Mouse (Mus musculus) midbrain, postnatal 0 days (tissue): Measurements from ENCODE around the gene Psors1c2. TPM values are rescaled to one million over a fixed set of nuclear protein-coding genes. Genes with fewer than 3 reads are reported as not detected.

Experiments used
- ATAC-seq: fragments of 200-750 bp; cut with Nextera tagmentation; 2 replicates; pipeline ENCODE4 v1.8.0; 2017; ENCODE audit warnings: moderate number of reproducible peaks, mild to moderate bottlenecking, moderate TSS enrichment, moderate library complexity; ENCODE audit not compliant: low FRiP score
- DNase-seq: peaks from one replicate; pipeline ENCODE4 v3.0.0-alpha.2; 2015; ENCODE audit warnings: low spot score
- H3K27ac ChIP-seq: fragments of 300-500 bp; sonication (generic); 2 replicates; pipeline ENCODE4 v1.5.1; 2014; ENCODE audit warnings: low read depth, mild to moderate bottlenecking, low read length, mixed read lengths
- H3K27me3 ChIP-seq: fragments of 300-500 bp; sonication (generic); 2 replicates; pipeline ENCODE4 v1.6.1; 2014; ENCODE audit warnings: low read length, control low read depth, mixed read lengths; ENCODE audit not compliant: insufficient read depth
- H3K36me3 ChIP-seq: fragments of 300-500 bp; sonication (generic); 2 replicates; pipeline ENCODE4 v1.6.1; 2014; ENCODE audit warnings: low read length, control low read depth, mixed read lengths; ENCODE audit not compliant: insufficient read depth
- H3K4me1 ChIP-seq: fragments of 300-500 bp; sonication (generic); 2 replicates; pipeline ENCODE4 v1.6.1; 2014; ENCODE audit warnings: mild to moderate bottlenecking, control low read depth, antibody characterized with exemption, low read length, mixed read lengths; ENCODE audit not compliant: insufficient read depth
- H3K4me2 ChIP-seq: fragments of 300-500 bp; sonication (generic); 2 replicates; pipeline ENCODE4 v1.6.1; 2014; ENCODE audit warnings: low read depth, mild to moderate bottlenecking, low read length, mixed read lengths; ENCODE audit not compliant: poor library complexity, severe bottlenecking
- H3K4me3 ChIP-seq: fragments of 300-500 bp; sonication (generic); 2 replicates; pipeline ENCODE4 v1.5.1; 2014; ENCODE audit warnings: low read depth, mild to moderate bottlenecking, low read length, moderate library complexity
- H3K9ac ChIP-seq: fragments of 300-500 bp; sonication (generic); replicated peaks from 2 replicates; pipeline ENCODE4 v1.6.1; 2014; ENCODE audit warnings: mild to moderate bottlenecking, low read length, moderate library complexity, mixed read lengths; ENCODE audit not compliant: poor library complexity, severe bottlenecking
- H3K9me3 ChIP-seq: fragments of 300-500 bp; sonication (generic); 2 replicates; pipeline ENCODE4 v1.6.1; 2016; ENCODE audit warnings: low read length, control low read depth
- CTCF ChIP-seq: IDR thresholded peaks from 2 replicates; pipeline ENCODE4 v1.5.1; 2016; ENCODE audit warnings: antibody characterized with exemption, mild to moderate bottlenecking
- WGBS: fragments of 180-500 bp; shearing (Covaris S2); extraction: QIAGEN DNeasy Blood & Tissue Kit; methylation state at CpG from one replicate; pipeline ENCODE4 v1.1.7; 2014; 5-methylcytosine and 5-hydroxymethylcytosine counted together
- polyA plus RNA-seq: library from polyadenylated mRNA; unstranded; fragments of >200 nt; fragmentation: Nextera tagmentation; extraction: Ambion mirVana; gene quantifications from 2 replicates; pipeline ENCODE4 v1.2.1, GENCODE M21; 2015
- total RNA-seq: library from RNA; depleted of rRNA; stranded (reverse); fragments of >200 nt; gene quantifications from 2 replicates; pipeline ENCODE4 v1.2.3, GENCODE M21; 2014; rRNA removed

Gene Psors1c2
- total RNA-seq (not detected in 2 replicates), polyA plus RNA-seq (0.43 TPM in 1 of 2 replicates, not detected in the other)

DNA sequence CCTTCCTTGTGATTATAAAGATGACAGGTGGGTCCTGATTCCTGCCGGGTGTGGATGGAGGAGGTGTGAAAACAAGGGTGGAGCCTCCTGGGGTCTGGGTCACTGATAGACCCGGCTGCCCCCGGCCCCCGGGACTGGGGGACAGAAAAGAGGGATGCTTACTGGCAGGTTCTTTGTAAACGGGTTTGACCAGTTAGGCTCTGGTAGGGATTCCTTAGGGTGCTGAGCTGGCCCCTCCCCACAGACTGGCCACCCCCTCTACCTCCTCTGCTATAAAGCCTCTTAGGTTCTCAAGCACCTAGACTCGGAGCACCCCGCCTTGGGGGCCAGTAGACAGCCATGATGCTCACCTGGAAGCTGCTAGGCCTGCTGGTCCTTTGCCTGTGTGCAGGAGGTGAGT, at the start of gene Psors1c2:
Psors1c2 (plus strand) TSS at position 301 of the 400 bp plus-strand sequence.
- no peaks in the 10 kb centered on the region for H3K9me3 ChIP-seq
- H3K36me3 ChIP-seq: no peaks in the 10 kb centered on the region
- TF ChIP-seq CTCF: no peak
- no peaks in the 10 kb centered on the region for H3K27me3 ChIP-seq
- 51% methylated on average over 7 of the region's 7 CpGs for WGBS
- ATAC-seq: no peak
- H3K4me2 ChIP-seq: no peak within 1 kb of the TSS
- no peaks in the 10 kb centered on the region; the same call in 1 of the 2 replicates for H3K4me1 ChIP-seq
- no peak for DNase-seq
- H3K9ac ChIP-seq: no peak within 1 kb of the TSS
- no peak within 1 kb of the TSS for H3K27ac ChIP-seq
- no peak within 1 kb of the TSS for H3K4me3 ChIP-seq

DNA sequence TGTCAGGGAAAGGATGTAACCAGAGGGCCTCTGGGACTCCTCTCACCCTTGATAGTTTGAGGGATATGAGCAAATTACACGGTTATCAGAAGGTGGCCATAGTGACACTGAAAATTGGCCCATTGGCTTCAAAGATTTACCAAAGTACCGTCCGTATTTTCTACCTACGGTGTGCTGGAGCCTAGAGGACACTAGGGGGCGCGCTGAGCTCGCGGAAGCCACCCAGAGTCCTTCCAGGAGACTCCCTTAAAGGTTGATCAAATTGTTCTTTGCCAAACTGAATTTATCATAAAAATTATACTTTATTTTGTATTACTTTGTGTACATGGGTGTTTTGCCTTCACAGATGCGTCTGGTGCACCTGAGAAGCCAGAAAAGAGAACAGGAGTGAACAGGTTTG, 48.9 kb upstream of the Psors1c2 start:
- peak; percentile 87 for TF ChIP-seq CTCF
- ATAC-seq (no peak), DNase-seq (peak; percentile 63)
- Histone ChIP-seq H3K27me3 (no peaks in the 10 kb centered on the region), H3K36me3 (no peaks in the 10 kb centered on the region), H3K4me3 (no peak overlapping the region), H3K4me2 (no peak overlapping the region), H3K9me3 (no peaks in the 10 kb centered on the region), H3K4me1 (no peaks in the 10 kb centered on the region), H3K27ac (no peak overlapping the region), H3K9ac (no peak overlapping the region)
- WGBS: under 1% methylated on average over 9 of the region's 9 CpGs

DNA sequence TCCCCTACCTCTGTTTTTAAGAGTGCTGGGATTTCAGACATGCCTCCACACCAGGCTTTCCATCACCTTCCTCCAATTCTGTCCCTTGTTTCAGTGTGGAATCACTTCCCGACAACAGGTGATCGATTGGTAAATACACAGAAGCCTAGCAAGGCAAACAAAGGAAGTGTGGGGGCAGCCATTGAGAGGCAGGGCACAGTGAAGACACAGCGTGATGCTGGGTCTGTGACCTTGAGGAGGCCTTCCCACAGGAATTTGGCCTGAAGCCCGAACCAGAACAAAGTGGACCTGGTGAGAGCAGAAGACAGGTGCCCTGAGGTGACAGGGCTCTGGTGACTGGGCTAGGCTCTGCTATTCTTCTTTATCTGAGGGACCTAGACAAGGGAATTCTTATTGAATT, 47.3 kb upstream of the Psors1c2 start:
- Histone ChIP-seq H3K4me2 (no peak overlapping the region), H3K4me3 (no peak overlapping the region), H3K27me3 (no peaks in the 10 kb centered on the region), H3K4me1 (no peaks in the 10 kb centered on the region), H3K9me3 (no peaks in the 10 kb centered on the region), H3K27ac (no peak overlapping the region), H3K9ac (no peak overlapping the region), H3K36me3 (no peaks in the 10 kb centered on the region)
- ATAC-seq: no peak
- WGBS: 35% methylated on average over 4 of the region's 4 CpGs
- no peak for DNase-seq
- no peak for TF ChIP-seq CTCF

DNA sequence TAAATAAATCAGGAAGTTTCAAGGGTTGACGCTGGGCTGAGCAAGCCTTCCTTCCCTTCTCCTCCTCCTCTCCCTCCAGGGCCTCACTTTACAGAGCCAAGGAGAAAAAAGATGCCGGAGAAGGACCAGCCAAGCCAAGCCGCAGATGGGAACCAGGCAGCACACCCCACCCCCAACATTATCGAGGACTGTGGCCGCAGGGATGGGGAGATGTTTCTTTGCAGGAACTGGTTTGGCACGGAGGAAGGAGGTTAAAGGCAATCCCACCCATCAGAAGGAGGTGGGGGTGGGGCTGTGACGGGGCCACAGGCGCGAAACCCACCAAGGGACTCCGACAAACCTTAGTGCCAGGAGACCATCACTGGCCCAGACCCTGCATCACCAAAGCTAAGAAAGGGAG, 46.3 kb upstream of the Psors1c2 start:
- Histone ChIP-seq H3K27me3 (no peaks in the 10 kb centered on the region), H3K36me3 (no peaks in the 10 kb centered on the region), H3K4me2 (no peak overlapping the region), H3K9ac (no peak overlapping the region), H3K27ac (no peak overlapping the region), H3K9me3 (no peaks in the 10 kb centered on the region), H3K4me3 (no peak overlapping the region), H3K4me1 (no peaks in the 10 kb centered on the region)
- DNase-seq (no peak), ATAC-seq (no peak)
- WGBS: 66% methylated on average over 10 of the region's 10 CpGs
- no peak for TF ChIP-seq CTCF

DNA sequence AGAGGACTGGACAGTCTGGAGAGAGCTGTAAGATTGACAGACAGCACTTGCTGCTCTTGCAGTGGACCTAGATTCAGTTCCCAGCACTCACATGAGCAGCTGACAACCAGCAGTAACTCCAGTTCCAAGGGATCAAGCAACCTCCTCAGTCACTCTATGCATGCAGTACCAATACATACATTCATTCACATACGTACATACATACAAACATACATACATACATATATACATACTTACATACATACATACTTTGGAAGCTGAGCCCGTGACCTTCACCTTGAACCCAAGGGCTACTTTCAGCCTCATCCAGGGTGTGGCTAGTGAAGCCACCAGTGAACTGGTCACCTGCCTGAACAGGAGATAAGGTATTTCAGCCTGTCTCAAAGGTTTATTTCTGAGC, 45.0 kb upstream of the Psors1c2 start:
- no peaks in the 10 kb centered on the region for H3K4me1 ChIP-seq
- no peaks in the 10 kb centered on the region for H3K36me3 ChIP-seq
- H3K4me3 ChIP-seq: no peak overlapping the region
- no peaks in the 10 kb centered on the region for H3K27me3 ChIP-seq
- no peak overlapping the region for H3K4me2 ChIP-seq
- DNase-seq (no peak), ATAC-seq (no peak)
- H3K9me3 ChIP-seq: no peaks in the 10 kb centered on the region
- no peak overlapping the region for H3K27ac ChIP-seq
- no peak for TF ChIP-seq CTCF
- H3K9ac ChIP-seq: no peak overlapping the region
- WGBS: 100% methylated on average over 2 of the region's 2 CpGs

DNA sequence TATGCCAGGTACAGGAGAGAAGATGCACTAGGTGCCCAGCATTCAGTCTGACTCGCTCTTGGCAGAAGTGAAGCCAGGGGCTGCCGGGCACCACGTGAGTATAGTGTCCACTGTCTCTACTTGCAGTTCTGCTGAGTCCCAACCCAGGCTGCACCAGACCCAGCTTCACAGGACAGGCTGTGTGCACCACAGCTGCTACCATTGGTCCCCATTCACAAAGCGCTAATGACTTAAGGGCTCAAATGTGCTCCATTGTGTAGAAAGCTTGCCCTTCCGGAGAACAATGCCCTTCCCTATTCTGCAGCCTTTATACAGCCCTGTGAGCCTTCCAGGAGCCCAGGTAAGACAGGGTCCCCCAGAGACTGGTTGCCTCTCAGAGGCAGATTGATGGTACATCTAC, 42.7 kb upstream of the Psors1c2 start:
- ATAC-seq (no peak), DNase-seq (no peak)
- no peaks in the 10 kb centered on the region for H3K36me3 ChIP-seq
- no peaks in the 10 kb centered on the region for H3K4me1 ChIP-seq
- TF ChIP-seq CTCF: no peak
- H3K27me3 ChIP-seq: no peaks in the 10 kb centered on the region
- H3K4me3 ChIP-seq: no peak overlapping the region
- H3K27ac ChIP-seq: no peak overlapping the region
- H3K4me2 ChIP-seq: no peak overlapping the region
- H3K9me3 ChIP-seq: no peaks in the 10 kb centered on the region
- H3K9ac ChIP-seq: no peak overlapping the region
- WGBS: 53% methylated on average over 5 of the region's 5 CpGs
